Mouse (Mus musculus): ENCODE data around the gene Mtmr3. TPM values are rescaled to one million over a fixed set of nuclear protein-coding genes. Genes with fewer than 3 reads are reported as not detected.
A peak's percentile ranks its signal among the peaks of the same experiment; 100 is the strongest.

Gene Mtmr3
- total RNA-seq, 4 experiments from 2014 or later, result 68.7 to 78.6 (median 73.5) TPM

DNA sequence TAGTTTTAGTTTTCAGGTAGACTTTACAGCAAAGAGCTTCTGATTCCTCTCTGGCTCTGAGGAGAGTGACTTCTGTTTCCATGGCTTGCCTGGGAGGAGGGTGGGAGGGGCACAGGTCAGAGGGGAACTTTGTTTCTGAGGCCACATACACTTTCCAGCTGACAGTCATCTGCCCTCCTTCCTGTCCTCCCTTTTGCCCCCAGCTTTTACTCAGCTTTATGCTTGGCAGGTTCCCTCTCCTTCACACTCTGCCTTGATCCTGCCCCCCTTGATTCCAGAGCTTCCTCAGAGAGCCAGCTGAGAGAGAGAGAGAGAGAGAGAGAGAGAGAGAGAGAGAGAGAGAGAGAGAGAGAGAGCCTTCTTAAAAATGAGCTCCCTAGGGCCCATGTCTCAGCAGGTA lies 123.4 kb downstream of the Mtmr3 start:
- no peak for DNase-seq (ENCODE audit: low spot score in 2 of 2)

DNA sequence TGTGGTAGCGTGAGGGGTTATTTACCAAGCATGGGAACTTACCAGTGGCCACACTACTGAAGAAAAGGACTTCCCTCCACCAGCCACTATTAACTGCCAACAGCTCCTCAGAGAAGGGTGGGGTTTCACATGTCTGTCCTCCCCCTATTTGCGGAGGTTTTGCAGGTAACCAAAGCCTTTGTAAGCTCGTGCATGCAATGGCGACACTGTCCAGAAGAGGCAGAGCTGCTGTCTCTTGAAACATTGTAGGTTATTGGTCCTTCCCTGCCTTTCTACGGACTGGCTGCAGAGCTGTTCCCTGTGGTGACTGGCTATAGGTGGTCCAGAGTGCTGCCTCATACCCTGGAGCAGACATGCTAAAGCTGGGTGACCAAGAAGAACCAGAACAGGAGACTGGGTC lies 125.6 kb downstream of the Mtmr3 start:
- no peak for DNase-seq (ENCODE audit: low spot score in 2 of 2)

DNA sequence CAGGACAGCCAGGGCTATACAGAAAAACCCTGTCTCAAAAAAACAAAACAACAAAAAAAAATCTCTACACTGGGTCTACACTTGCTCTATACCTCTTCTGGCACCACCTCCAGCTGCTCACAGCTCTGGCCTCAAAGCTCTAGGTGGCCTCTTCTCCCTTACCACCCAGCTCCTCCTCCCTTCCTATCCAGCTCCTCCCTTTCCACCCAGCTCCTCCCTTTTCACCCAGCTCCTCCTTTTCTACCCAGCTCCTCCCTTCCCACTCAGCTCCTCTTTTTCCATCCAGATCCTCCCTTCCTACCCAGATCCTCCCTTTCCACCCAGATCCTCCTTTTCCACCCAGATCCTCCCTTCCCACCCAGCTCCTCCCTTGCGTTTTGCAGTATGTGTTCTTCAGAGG lies 127.2 kb downstream of the Mtmr3 start:
- DNase-seq (ENCODE audit: low spot score in 2 of 2), result no peak

DNA sequence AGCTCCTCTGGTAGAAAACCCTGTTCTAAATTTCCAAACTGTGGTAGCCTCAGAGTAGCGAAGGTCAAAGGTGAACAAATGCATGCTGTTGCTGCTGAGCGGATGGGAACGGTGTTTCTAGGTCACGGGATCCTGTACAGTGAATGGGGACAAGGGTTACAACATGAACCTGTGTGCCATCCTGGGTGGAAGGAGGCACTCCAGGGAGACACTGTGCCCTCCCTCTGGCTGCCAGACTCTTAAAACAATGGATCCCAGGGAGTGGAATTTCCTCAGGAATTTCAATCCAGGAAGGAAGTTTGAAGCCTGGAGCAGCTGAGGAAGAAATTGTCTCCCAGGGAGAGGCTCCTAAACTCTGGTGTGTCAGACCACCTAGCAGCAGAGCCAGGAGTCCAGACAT lies 128.5 kb downstream of the Mtmr3 start:
- no peak for DNase-seq (ENCODE audit: low spot score in 2 of 2)

DNA sequence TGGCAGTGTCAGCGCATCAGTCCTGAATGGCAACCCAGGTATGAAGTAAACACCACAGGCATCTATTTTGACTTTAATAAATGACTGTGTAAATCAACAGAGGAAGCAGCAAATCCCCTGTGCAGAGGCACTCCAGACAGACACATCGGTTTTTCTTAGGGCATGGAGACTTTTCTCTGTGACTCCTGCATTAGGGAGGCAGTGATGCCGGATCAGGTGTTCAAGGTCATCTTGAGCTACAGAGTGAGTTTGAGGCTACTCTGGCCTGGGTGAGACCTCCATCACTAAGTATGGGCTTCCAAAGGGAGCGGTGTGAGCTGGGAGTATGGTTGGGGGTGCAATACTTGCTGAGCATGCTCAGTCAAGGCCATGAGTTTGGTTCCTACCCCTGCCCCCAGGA lies 130.0 kb downstream of the Mtmr3 start:
- DNase-seq (ENCODE audit: low spot score in 2 of 2), result no peak

DNA sequence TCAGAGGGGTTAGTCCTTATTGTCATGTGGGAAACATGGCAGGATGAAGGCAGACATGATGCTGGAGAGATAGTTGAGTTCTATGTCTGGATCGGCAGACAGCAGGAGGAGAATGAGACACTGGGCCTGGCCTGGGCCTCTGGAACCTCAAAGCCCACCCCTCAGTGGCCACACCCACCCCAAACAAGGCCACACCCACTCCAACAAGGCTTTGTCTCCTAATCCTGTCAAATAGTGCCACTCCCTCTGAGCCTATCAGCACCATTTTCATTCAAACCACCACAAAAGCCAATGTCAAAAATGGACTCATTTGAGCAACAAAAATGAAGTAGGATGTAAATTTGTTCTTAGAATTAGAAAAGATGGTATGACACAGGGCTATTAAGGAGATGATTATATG lies 130.5 kb downstream of the Mtmr3 start:
- DNase-seq (ENCODE audit: low spot score in 2 of 2), result no peak

DNA sequence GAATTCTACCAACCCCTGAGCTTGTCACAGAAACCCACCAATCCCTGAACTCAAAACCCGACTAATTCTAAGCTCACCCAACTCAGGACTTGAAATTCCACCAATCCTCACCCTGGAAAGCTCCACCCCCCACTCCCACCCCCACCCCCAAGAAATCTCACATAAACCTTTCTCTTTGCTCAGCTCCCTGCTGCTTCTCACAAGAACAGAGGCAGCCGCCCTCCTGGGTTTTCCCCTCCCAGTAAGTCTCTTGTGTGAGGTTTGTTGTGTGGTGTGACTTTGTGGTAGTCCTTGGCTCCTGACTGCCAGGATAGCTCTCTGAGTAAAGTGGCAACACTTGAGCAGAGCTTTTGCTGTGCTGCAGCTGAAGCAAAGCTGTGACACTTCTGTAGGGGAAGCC lies 131.8 kb downstream of the Mtmr3 start:
- DNase-seq (ENCODE audit: low spot score in 2 of 2), result no peak

DNA sequence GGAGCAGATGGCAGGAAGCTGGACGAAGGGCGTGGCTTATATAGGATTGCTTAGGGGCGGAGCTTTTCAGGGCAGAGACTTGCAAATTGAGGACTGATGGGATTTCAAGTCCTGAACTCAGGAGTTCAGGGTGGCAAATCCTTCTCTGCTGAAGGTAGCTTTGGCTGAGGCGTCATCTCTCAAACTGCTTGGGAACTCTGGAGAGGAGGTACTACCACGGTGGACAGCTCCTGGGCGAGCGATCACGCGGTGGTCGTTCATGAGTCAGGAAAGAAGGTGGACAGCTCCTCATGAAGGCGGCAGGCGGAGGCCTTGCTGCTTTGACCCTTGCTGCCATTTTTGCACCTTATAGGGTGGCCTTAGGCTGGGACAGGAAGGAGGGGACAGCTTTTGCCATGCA lies 133.5 kb downstream of the Mtmr3 start:
- DNase-seq (ENCODE audit: low spot score in 2 of 2), result no peak

DNA sequence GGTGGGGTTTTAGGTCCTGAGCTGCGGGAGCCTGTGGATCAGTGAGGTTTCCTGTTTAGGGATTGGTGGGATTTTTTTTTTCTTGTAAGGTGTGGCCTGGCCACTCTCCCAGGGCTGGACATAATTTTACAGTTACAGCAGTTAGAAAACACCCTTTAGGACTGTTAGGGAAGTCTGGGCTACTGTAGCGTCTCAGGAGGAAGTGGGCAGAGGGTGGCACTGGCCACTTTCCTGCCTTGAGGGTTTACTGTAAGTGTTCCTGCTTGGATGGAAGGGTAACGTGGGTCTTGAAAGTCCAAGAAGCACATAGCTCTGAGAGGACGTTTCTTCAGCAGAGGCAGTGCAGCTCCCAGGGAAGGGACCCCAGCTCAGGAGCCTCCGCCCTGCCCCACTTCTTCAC lies 134.0 kb downstream of the Mtmr3 start:
- no peak for DNase-seq (ENCODE audit: low spot score in 2 of 2)

DNA sequence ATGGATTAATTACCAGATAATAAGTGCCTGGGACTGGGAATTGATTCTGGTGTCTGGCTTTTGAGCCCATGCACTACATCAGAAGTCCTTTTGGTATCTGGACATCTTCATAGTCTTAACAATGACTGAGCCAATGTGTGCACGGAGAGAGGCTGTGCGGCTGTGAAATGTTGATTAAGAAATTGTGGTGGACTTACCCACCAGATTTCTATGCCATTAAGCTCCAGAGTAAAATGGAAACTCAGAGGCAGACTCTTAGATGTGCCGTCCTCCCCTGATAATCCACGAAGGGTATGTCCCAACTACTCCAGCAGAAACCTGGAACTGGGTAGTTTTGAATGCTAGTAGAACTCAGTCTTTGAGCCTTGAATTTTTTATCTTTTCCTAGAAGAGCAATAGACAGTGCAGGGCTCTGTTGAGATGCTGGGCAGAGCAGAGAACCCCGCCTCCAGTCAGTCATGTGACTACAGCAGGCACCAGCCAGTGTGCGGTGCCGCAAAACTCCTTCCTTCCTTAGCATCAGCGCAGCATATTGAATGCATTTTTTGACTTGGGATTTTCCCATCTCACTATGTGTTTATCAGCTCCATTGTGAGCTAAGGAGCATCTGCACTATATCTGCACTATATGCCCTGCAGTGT lies 139.6 kb downstream of the Mtmr3 start:
- DNase-seq (ENCODE audit: low spot score in 2 of 2), result no peak

DNA sequence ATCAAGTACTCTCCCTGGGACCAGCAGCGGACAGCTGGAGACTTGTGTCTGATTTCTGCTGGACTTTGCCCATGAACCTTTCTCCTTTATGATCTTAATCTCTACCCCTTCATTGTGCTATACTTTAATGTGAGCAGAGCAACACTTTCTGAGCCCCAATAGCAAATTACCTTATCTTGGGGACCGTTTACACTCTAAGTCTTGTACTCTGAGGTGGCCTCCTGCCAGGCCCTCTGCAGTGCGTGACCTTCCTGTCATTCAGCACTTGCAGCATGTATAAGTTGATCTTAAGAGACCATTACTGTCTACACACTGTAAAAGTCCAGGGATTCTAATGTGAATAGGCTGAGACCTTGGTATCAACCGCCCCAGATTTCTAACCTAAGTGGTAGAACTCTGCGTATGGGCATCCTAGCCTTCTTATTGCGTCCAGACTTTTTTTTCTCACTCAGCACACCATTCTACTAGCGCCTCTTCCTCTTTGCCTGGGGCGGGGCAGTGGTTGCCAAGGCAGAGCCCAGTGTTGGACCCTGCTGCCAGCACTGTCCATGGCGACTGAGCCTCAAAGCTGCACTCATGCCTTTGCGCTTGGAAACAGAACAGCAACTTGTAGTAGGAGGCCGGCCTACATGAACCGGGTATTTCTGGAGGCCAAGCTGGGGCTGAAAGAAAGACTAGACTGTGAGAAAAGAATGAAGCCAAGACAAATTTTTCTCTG lies 142.0 kb downstream of the Mtmr3 start:
- no peak for DNase-seq (ENCODE audit: low spot score in 2 of 2)

DNA sequence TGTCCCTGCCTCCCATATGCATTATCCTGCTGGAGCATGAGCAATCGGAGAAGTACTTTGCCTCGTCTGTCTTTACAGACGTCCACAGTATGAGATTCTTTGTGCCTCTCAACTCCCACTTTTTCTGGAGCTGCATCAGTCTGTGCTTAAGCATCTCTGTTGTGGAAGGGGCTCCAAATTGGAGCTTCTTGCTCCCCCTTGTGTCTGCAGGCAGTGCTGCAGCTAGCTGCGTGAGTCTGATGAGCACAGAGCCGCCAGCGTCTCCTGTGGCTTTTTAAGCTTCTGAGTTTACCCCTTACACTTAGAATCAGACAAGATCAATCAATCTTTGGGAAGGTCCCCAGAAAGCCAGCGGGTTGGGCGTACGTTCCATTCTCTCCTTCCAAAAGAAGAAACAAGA lies 143.5 kb downstream of the Mtmr3 start:
- DNase-seq (ENCODE audit: low spot score in 2 of 2), result peak; percentile 23 to 59

DNA sequence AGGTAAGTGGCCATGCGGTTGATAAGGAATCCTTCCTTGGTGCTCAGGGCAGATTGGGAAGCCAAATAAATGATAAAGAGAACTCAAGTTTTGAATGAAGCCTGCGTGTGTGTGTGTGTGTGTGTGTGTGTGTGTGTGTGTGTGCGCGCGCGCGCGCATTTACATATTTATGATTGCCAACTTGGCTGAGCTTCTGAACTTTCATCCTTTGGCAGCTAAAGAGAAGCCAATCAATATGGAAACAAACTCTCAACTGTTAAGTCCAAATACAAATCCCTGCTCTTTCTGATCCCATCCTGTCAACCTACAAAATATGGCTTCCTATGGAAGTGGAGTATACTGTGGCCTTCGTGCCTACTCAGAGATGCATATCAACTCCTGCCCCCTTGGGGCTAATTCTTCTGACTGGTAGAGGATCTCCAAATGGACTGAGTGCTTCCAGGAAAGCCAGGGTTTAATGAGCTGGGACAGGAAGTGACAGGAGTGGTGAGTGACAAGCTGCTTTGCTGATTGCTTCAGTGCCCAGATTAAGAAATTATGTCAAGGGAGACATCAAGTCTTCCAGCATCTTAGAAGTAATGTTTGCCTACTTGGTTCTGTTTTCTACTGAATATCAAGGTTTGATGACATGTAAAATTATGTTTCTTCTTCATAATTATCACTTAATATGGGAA lies 148.3 kb downstream of the Mtmr3 start:
- no peak for DNase-seq (ENCODE audit: low spot score in 2 of 2)

DNA sequence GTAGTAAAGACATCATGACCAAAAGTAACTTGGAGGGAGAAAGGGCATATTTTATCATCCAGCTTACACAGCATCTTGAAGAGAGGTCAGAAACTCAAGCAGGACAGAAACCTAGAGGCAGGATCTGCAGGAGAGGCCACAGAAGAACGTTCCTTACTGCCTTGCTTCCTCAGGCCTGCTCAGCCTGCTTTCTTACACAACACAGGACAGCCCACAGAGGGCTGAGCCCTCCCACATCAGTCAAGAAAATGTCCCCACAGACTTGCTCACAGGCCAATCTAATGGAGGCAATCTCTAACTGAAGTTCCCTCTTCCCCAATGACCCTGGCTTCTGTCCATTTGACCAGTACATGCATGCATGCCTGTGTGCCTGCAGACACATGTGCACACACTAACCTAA lies 152.4 kb downstream of the Mtmr3 start:
- no peak for DNase-seq (ENCODE audit: low spot score in 2 of 2)

DNA sequence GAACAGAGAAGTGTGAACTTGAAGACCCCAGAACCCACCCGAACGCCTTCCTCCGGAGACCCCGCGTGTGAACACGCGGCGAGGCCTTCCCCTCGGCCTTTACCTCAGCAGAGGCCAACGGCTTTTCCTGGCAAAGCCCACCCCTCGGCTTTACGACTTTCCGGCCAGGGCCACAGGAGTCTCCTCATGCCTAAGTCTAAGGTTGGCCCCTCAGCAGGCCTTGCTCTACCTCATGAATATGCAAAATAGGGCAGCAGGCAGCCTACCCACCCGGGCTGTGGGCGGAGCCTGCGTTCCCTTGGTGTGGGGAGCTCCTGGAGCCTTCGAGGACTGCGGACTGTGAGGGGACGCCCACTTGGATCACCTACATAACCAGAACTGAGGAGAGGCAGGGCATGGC lies 153.7 kb downstream of the Mtmr3 start, which contains the start of gene Hormad2:
Gene Hormad2, minus strand, starts transcription at position 128 of the 400 bp plus-strand sequence.
- no peak for DNase-seq (ENCODE audit: low spot score in 2 of 2)

DNA sequence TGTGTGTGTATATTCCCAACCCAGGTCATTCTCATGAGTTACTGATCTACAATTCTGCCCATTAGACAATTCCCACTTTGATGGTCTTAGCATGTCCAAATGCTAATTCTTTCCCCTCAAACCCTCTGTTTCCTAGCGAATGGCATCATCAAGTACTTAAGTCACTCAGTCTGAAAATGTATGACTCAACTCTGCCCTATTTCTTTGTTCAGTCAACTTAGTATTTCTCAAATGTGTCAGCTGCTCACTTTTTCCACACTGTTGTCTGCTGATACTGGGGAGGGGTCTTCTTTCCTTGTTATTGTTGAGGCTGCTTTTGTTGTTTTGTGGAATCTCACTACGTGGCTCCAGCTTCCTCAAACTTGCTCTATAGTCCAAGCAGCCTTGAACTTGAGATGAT lies 156.5 kb downstream of the Mtmr3 start:
- no peak for DNase-seq (ENCODE audit: low spot score in 2 of 2)

DNA sequence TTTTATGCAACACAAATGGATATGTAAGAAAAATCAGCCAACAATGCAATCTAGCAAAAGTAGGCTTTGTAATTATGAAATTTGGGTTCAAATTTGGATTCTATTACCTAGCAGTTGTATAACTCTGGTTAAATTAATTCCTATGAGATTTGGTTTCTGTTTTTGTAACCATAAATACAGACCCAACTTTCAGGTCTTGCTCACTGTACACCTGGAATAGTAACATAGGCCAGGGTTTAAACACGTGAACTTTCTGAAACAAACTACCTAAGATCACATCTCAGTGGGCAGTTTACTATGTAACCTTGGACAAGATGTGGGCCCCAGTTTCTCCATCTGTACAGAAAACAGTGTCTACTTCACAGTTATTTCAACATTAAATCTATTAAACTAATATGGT lies 157.3 kb downstream of the Mtmr3 start:
- DNase-seq (ENCODE audit: low spot score in 2 of 2), result no peak

DNA sequence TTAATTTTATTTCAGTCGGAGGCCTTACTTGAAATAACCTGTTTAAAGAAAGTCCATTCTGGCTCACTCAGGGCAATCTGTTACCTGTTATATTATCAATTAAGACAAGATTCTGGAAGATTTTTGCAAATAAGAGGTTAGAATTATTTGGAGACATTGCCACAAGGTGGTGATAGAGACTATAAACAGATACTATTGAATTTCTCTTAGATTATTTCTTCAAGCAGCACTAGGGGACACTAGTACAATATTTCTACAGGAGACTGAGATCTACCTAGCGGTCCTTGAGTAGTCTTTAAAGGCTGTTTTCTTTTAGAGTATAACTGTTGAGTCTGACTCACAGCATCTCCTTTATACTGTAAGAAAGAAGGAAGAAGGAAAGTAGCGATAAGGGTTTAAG lies 158.0 kb downstream of the Mtmr3 start:
- no peak for DNase-seq (ENCODE audit: low spot score in 2 of 2)

DNA sequence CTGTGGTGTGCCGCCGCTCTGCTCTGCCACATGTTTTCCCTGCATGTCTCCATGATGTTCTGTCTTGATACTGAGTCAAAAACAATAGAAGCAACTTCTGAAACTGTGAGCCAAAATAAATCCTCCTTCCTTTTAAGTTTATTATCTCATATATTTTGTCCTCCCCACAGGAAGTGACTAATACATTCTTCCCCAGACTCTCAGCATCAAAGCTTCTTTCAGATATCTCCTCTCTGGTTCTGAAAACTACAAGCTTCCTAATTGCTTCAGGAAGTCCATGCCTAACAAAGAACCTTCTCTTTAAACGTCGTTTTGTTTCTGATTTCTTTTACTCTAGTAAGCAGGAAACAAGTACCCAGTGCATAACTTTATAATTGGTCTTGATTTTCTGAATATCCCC lies 160.2 kb downstream of the Mtmr3 start:
- DNase-seq (ENCODE audit: low spot score in 2 of 2), result no peak

Measured in layer of hippocampus, adult 8-10 months (tissue).